Mouse (Mus musculus) midbrain, embryonic 12.5 days (tissue): ENCODE measurements around the gene Fam129a. TPM values are rescaled to one million over a fixed set of nuclear protein-coding genes. Genes with fewer than 3 reads are reported as not detected.

Experiments used
- ATAC-seq: fragments of 200-750 bp; cut with Nextera tagmentation; 2 replicates; pipeline ENCODE4 v1.8.0; 2017; ENCODE audit warnings: low read depth, moderate TSS enrichment, moderate library complexity; ENCODE audit not compliant: low FRiP score
- H3K27ac ChIP-seq: fragments of 300-500 bp; sonication (generic); replicated peaks from 2 replicates; pipeline ENCODE4 v1.5.1; 2016; ENCODE audit warnings: mild to moderate bottlenecking
- H3K27me3 ChIP-seq: fragments of 300-500 bp; sonication (generic); 2 replicates; pipeline ENCODE4 v1.6.1; 2016; ENCODE audit warnings: mild to moderate bottlenecking
- H3K36me3 ChIP-seq: fragments of 300-500 bp; sonication (generic); 2 replicates; pipeline ENCODE4 v1.6.1; 2016
- H3K4me1 ChIP-seq: fragments of 300-500 bp; sonication (generic); 2 replicates; pipeline ENCODE4 v1.6.1; 2016
- H3K4me2 ChIP-seq: fragments of 300-500 bp; sonication (generic); replicated peaks from 2 replicates; pipeline ENCODE4 v1.6.1; 2016; ENCODE audit warnings: mild to moderate bottlenecking, moderate library complexity
- H3K4me3 ChIP-seq: fragments of 300-500 bp; sonication (generic); 2 replicates; pipeline ENCODE4 v1.5.1; 2016; ENCODE audit warnings: mild to moderate bottlenecking
- H3K9ac ChIP-seq: fragments of 300-500 bp; sonication (generic); replicated peaks from 2 replicates; pipeline ENCODE4 v1.6.1; 2016; ENCODE audit warnings: mild to moderate bottlenecking, moderate library complexity
- H3K9me3 ChIP-seq: fragments of 300-500 bp; sonication (generic); 2 replicates; pipeline ENCODE4 v1.6.1; 2016; ENCODE audit warnings: mild to moderate bottlenecking
- WGBS: fragments of 180-500 bp; shearing (Covaris S2); methylation state at CpG from one replicate; pipeline ENCODE4 v1.1.7; 2016; 5-methylcytosine and 5-hydroxymethylcytosine counted together
- polyA plus RNA-seq: library from polyadenylated mRNA; unstranded; fragments of >200 nt; fragmentation: Nextera tagmentation; extraction: Ambion mirVana; gene quantifications from 2 replicates; pipeline ENCODE4 v1.2.1, GENCODE M21; 2016

Gene Fam129a
- polyA plus RNA-seq, 1 experiment from 2014 or later = 0.63 TPM

DNA sequence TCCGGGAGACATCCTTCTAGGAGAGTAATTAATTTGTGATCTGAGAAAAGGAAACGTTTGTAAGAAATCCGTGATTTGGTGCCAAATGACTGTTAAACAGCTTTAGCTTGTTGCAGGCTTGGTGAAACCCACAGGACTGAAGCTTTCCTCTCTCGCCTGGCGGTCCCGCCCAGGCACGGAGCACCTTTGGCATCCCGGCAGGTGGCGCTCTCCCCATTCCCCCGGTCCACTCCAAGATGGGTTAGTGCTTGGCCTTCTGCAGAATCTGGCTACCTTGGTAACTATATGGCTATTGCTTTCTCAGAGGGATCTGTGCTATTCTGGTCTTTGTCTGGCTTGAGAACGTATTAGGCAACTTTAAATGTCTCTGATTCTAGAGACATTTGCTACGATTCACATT, 6.6 kb upstream of the Fam129a start:
- H3K27ac ChIP-seq = no peak overlapping the region
- no peak overlapping the region for H3K4me3 ChIP-seq
- H3K4me1 ChIP-seq = no peaks in the 10 kb centered on the region
- 17% methylated on average over 12 of the region's 12 CpGs for WGBS
- H3K9me3 ChIP-seq = no peaks in the 10 kb centered on the region
- no peak overlapping the region for H3K9ac ChIP-seq
- H3K4me2 ChIP-seq = no peak overlapping the region
- no peaks in the 10 kb centered on the region for H3K36me3 ChIP-seq
- no peaks in the 10 kb centered on the region for H3K27me3 ChIP-seq
- ATAC-seq = peak; percentile 80; the same call in 1 of the 2 replicates

DNA sequence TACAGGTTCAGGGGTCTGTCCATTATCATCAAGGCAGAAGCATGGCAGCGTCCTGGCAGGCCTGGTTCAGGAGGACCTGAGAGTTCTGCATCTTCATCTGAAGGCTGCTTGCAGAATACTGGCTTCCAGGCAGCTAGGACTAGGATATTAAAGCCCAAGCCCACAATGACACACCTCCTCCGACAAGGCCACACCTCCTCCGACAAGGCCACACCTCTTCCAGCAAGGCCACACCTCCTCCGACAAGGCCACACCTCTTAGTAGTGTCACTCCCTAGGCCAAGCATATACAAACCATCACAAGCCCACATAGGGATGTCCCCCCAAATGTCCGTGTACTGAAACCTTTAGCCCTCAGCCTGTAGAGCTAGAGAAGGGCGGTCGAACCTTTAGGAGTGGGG, 2.3 kb upstream of the Fam129a start:
- Histone ChIP-seq H3K9ac (no peak overlapping the region), H3K4me1 (peaks cover 6% of the 10 kb centered on the region), H3K9me3 (no peaks in the 10 kb centered on the region), H3K36me3 (no peaks in the 10 kb centered on the region), H3K4me2 (no peak overlapping the region), H3K27ac (no peak overlapping the region), H3K27me3 (peaks cover 34% of the 10 kb centered on the region), H3K4me3 (no peak overlapping the region)
- no peak for ATAC-seq
- WGBS = 79% methylated on average over 7 of the region's 7 CpGs

DNA sequence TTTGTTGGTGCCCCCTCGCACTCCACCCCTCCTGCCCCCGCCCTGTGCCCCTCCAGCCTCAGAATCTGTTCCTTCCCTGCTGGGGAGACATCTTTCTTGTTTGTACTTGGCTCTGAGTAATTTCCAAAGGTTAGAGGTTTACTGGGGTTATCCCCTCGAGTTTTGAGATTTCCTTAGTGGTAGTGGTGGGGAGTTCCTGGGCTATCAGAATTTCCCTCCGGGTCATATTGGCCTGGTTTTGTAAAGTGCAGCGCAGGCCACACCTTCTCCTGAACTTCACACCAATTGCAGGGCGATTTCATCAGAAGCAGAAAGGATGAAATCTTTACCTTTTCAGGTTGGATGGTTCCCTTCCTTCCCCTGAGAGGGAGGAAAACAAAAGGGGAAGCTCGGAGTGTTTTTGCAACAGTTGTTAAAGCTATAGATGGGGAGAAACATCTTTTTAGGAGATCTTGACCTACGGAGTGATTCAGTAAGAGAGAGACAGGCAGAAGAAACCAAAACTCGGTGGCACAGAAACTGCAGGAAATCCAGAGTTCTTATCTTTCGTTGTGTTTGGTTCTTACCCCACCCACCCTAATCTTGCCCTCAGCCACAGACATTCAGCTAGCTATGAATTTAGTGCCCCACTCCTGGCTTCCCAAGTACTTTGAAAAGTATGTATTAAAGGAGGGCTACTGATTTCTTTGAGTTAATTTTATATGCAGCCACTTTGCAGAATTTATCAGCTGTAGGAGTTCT, 1.0 kb downstream of the Fam129a start:
- H3K4me3 ChIP-seq = peak overlapping the region; percentile 44
- H3K27ac ChIP-seq = no peak overlapping the region
- ATAC-seq = no peak
- no peaks in the 10 kb centered on the region for H3K36me3 ChIP-seq
- WGBS = 19% methylated on average over 10 of the region's 10 CpGs
- peaks cover 34% of the 10 kb centered on the region for H3K27me3 ChIP-seq
- H3K9ac ChIP-seq = no peak overlapping the region; the same call in 1 of the 2 replicates
- H3K4me1 ChIP-seq = peaks cover 6% of the 10 kb centered on the region
- H3K9me3 ChIP-seq = no peaks in the 10 kb centered on the region
- peak overlapping the region; percentile 73 for H3K4me2 ChIP-seq

- Histone ChIP-seq H3K9me3 (no peaks in the 10 kb centered on the region), H3K9ac (no peak overlapping the region), H3K4me3 (no peak overlapping the region), H3K4me2 (no peak overlapping the region), H3K27me3 (peaks cover 34% of the 10 kb centered on the region), H3K4me1 (peaks cover 6% of the 10 kb centered on the region), H3K36me3 (no peaks in the 10 kb centered on the region), H3K27ac (no peak overlapping the region)
- WGBS = 84% methylated on average over 7 of the region's 7 CpGs
- no peak for ATAC-seq
These were observed 1.8 kb downstream of the Fam129a start for GRCm38 (mm10) chr1:151572601-151573320.

DNA sequence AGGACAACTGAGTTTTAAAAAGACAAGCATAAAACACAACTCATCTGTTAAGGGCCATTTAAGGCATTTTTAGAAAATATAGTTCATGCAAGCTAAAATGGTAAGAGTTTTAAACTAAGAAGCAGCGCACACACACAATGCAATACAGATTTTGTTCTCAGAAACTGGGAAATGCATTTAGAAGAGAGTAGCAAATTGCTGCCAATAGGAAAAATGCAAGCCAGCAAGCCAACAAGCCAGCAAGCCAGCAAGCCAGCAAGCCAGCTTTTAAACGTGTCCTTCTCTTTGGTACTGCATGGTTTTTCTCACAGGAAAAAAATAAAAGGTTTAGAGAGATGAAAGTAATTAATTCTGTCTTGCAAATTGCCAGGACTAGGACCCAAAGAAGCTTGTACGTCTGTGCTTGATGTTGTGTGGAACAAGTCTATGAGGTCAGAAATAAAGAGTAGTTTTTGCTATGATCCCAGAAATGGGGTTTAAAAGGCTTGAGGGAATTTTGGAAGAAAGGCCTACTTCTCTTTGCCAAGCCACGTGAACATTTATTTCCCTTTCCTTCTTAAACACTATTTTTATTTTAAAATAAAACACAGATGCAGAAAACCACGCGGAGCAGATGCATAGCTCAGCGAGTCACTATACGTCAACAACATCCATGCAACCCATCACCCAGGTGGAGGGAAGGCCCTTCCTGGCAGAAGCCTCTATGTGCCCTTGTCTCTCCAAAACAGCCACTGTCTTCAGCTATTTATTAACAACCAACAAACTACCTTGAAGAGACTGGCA, 9.4 kb downstream of the Fam129a start:
- Histone ChIP-seq H3K9ac (no peak overlapping the region), H3K27ac (no peak overlapping the region), H3K36me3 (no peaks in the 10 kb centered on the region), H3K4me1 (no peaks in the 10 kb centered on the region), H3K4me2 (no peak overlapping the region), H3K9me3 (no peaks in the 10 kb centered on the region), H3K4me3 (no peak overlapping the region), H3K27me3 (no peaks in the 10 kb centered on the region)
- WGBS = 83% methylated on average over 8 of the region's 8 CpGs
- no peak for ATAC-seq

- Histone ChIP-seq H3K36me3 (no peaks in the 10 kb centered on the region), H3K9me3 (no peaks in the 10 kb centered on the region), H3K4me3 (no peak overlapping the region), H3K9ac (no peak overlapping the region), H3K27me3 (no peaks in the 10 kb centered on the region), H3K4me2 (no peak overlapping the region), H3K4me1 (no peaks in the 10 kb centered on the region), H3K27ac (no peak overlapping the region)
- ATAC-seq = no peak
- WGBS = 85% methylated on average over 6 of the region's 6 CpGs
These were observed 10.5 kb downstream of the Fam129a start for GRCm38 (mm10) chr1:151581454-151581853.

DNA sequence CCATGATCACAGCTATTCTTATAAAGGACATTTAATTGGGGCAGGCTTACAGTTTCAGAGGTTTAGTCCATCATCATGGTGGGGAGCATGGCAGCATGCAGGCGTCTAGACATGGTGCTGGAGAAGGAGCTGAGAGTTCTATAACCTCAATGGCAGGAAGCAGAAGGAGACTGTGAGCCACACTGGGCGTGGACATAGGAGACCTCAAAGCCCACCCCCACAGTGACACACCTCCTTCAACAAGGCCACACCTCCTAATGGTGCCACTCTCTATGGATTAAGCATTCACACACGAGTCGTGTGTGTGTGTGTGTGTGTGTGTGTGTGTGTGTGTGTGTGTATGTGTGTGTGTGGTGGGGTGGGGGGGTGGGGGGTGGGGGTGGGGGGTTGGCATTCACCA, 11.0 kb downstream of the Fam129a start:
- Histone ChIP-seq H3K27me3 (no peaks in the 10 kb centered on the region), H3K4me2 (no peak overlapping the region), H3K27ac (no peak overlapping the region), H3K4me3 (no peak overlapping the region), H3K9ac (no peak overlapping the region), H3K36me3 (no peaks in the 10 kb centered on the region), H3K4me1 (no peaks in the 10 kb centered on the region), H3K9me3 (no peaks in the 10 kb centered on the region)
- 83% methylated on average over 2 of the region's 4 CpGs for WGBS
- no peak for ATAC-seq

DNA sequence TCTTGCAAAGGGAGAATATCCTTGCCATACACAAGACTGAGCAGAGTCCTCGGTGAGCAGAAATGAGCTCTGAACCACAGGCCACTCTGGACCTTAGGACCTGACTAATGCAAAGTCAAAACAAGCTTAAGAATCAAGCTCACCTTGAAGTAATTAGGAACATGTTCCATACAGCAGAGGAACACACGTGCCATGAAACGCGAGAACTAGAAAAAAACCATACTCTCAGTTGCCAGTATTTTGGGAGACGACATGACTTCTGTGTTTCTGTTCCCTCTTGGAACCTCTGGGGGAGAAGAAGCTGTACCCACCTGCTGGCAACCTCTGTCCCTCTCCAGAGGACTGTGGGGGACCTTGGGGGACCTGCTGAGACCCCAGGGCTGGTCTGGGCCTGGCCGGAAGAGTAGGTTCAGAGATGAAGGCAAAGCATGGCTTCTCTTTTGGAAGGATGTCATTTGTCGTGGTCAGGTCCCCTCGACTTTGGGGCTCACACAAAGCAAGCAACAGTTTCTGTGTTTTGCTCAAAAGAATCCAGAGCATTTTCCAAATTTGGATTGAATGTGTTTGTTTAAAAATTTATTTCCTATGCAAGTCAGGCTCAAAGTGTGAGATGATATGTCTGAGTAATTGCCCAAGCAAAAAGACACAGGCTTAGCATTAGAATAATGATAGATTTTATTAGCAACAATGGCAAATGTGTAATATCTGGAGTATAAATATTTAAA, 12.6 kb downstream of the Fam129a start:
- no peaks in the 10 kb centered on the region for H3K9me3 ChIP-seq
- ATAC-seq = no peak
- no peaks in the 10 kb centered on the region for H3K36me3 ChIP-seq
- H3K4me2 ChIP-seq = no peak overlapping the region
- 80% methylated on average over 8 of the region's 8 CpGs for WGBS
- H3K27ac ChIP-seq = no peak overlapping the region
- H3K27me3 ChIP-seq = no peaks in the 10 kb centered on the region
- no peak overlapping the region for H3K9ac ChIP-seq
- no peak overlapping the region for H3K4me3 ChIP-seq
- H3K4me1 ChIP-seq = no peaks in the 10 kb centered on the region

- no peak overlapping the region for H3K4me2 ChIP-seq
- no peak overlapping the region for H3K4me3 ChIP-seq
- no peaks in the 10 kb centered on the region for H3K36me3 ChIP-seq
- H3K9me3 ChIP-seq = no peaks in the 10 kb centered on the region
- no peak for ATAC-seq
- WGBS = 67% methylated on average over 1 of the region's 1 CpGs
- H3K9ac ChIP-seq = no peak overlapping the region
- H3K27me3 ChIP-seq = no peaks in the 10 kb centered on the region
- H3K4me1 ChIP-seq = no peaks in the 10 kb centered on the region
- no peak overlapping the region for H3K27ac ChIP-seq
These were observed 13.1 kb downstream of the Fam129a start for GRCm38 (mm10) chr1:151584182-151584471.

DNA sequence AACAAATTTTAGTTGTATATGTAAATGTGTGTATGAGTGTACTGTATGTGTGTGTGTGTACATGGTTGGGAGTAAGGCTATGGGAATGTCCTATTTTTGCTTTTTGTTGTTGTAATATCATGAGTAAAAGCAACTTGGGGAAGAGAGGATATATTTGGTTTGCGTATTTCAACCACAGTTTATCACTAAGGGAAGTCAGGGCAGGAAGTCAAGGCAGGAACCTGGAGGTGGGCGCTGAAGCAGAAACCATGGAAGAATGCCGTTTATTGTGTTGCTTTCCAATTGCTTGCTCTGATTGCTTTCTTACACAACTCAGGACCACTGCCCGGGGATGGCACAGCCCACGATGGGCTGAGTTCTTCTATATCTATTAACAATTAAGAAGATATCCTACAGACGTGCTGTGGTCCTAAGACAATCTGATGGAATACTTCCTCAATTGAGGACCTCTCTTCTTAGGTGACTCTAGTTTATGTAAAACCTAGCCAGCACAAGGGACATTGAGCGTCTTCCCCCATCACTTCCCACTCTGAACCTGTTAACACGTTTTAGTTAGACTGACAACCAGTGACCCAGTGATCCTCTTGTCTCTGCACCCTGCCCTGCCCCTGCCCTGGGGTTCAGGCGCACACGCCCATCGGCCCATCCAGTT, 13.7 kb downstream of the Fam129a start:
- Histone ChIP-seq H3K9me3 (no peaks in the 10 kb centered on the region), H3K27ac (no peak overlapping the region), H3K4me3 (no peak overlapping the region), H3K9ac (no peak overlapping the region), H3K4me2 (no peak overlapping the region), H3K36me3 (no peaks in the 10 kb centered on the region), H3K4me1 (no peaks in the 10 kb centered on the region), H3K27me3 (no peaks in the 10 kb centered on the region)
- no peak for ATAC-seq
- WGBS = 85% methylated on average over 11 of the region's 11 CpGs

- no peak for ATAC-seq
- H3K9ac ChIP-seq = no peak overlapping the region
- no peak overlapping the region for H3K27ac ChIP-seq
- H3K9me3 ChIP-seq = no peaks in the 10 kb centered on the region
- H3K27me3 ChIP-seq = no peaks in the 10 kb centered on the region
- WGBS = 71% methylated on average over 4 of the region's 4 CpGs
- H3K4me3 ChIP-seq = no peak overlapping the region
- no peaks in the 10 kb centered on the region for H3K36me3 ChIP-seq
- no peak overlapping the region for H3K4me2 ChIP-seq
- no peaks in the 10 kb centered on the region for H3K4me1 ChIP-seq
These were observed 14.7 kb downstream of the Fam129a start for GRCm38 (mm10) chr1:151585647-151586046.
